Mouse (Mus musculus): ENCODE measurements around the gene Tmcc1. TPM values are rescaled to one million over a fixed set of nuclear protein-coding genes. Genes with fewer than 3 reads are reported as not detected.
"Not testable (repeated sequence)": the region's sequence is repeated elsewhere in the genome, so short reads cannot be mapped to it uniquely, and the experiment has no call there.

Tmcc1 gene
- total RNA-seq, 2 experiments from 2014 or later = 9.7 to 11.4 TPM

- no peak for ATAC-seq (replicated peaks; ENCODE audit: poor library complexity)
Measured at GRCm38 (mm10) chr6:116080756-116081155, 112.5 kb downstream of the Tmcc1 start.

GRCm38 (mm10) chr6:116077608-116078007, 115.7 kb downstream of the Tmcc1 start:
- peak; percentile 42; the same call in 1 of the 2 replicates for ATAC-seq (replicated peaks; ENCODE audit: poor library complexity)

- ATAC-seq (replicated peaks; ENCODE audit: poor library complexity) = no peak
Measured at GRCm38 (mm10) chr6:116074892-116075291, 118.4 kb downstream of the Tmcc1 start.

- no peak for ATAC-seq (replicated peaks; ENCODE audit: poor library complexity)
Measured at GRCm38 (mm10) chr6:116073610-116074009, 119.7 kb downstream of the Tmcc1 start.

GRCm38 (mm10) chr6:116072746-116073261, 120.5 kb downstream of the Tmcc1 start:
- ATAC-seq (replicated peaks; ENCODE audit: poor library complexity) = peak; percentile 77

- ATAC-seq (replicated peaks; ENCODE audit: poor library complexity) = no peak
Measured at GRCm38 (mm10) chr6:116072221-116072745, 121.0 kb downstream of the Tmcc1 start.

GRCm38 (mm10) chr6:116071781-116072180, 121.5 kb downstream of the Tmcc1 start:
- ATAC-seq (replicated peaks; ENCODE audit: poor library complexity) = no peak

- no peak for ATAC-seq (replicated peaks; ENCODE audit: poor library complexity)
Measured at GRCm38 (mm10) chr6:116070558-116070957, 122.7 kb downstream of the Tmcc1 start.

- no peak for ATAC-seq (replicated peaks; ENCODE audit: poor library complexity)
Measured at GRCm38 (mm10) chr6:116063516-116063915, 129.8 kb downstream of the Tmcc1 start.

GRCm38 (mm10) chr6:116059542-116059941, 133.7 kb downstream of the Tmcc1 start:
- ATAC-seq (replicated peaks; ENCODE audit: poor library complexity) = not testable (repeated sequence)

- no peak for ATAC-seq (replicated peaks; ENCODE audit: poor library complexity)
Measured at GRCm38 (mm10) chr6:116058541-116059300, 134.6 kb downstream of the Tmcc1 start.

- ATAC-seq (replicated peaks; ENCODE audit: poor library complexity) = no peak
Measured at GRCm38 (mm10) chr6:116056676-116057264, 136.5 kb downstream of the Tmcc1 start.

GRCm38 (mm10) chr6:116055766-116056165, 137.5 kb downstream of the Tmcc1 start:
- no peak for ATAC-seq (replicated peaks; ENCODE audit: poor library complexity)

- peak; percentile 83 for ATAC-seq (replicated peaks; ENCODE audit: poor library complexity)
Measured at GRCm38 (mm10) chr6:116055001-116055471, 138.2 kb downstream of the Tmcc1 start.

- peak; percentile 84 for ATAC-seq (replicated peaks; ENCODE audit: poor library complexity)
Measured at GRCm38 (mm10) chr6:116047896-116048295, 145.4 kb downstream of the Tmcc1 start.

GRCm38 (mm10) chr6:116047366-116047765, 145.9 kb downstream of the Tmcc1 start:
- ATAC-seq (replicated peaks; ENCODE audit: poor library complexity) = no peak

- ATAC-seq (replicated peaks; ENCODE audit: poor library complexity) = no peak
Measured at GRCm38 (mm10) chr6:116044039-116044438, 149.2 kb downstream of the Tmcc1 start.

- peak; percentile 98 for ATAC-seq (replicated peaks; ENCODE audit: poor library complexity)
Measured at GRCm38 (mm10) chr6:116038222-116038621, 155.1 kb downstream of the Tmcc1 start.

- 0 out of 2 replicates have a peak, but pooled peaks have one; percentile 18 for ATAC-seq (replicated peaks; ENCODE audit: poor library complexity)
Measured at GRCm38 (mm10) chr6:116037281-116037831, 155.9 kb downstream of the Tmcc1 start.

- ATAC-seq (replicated peaks; ENCODE audit: poor library complexity) = no peak
Measured at GRCm38 (mm10) chr6:116036555-116036954, 156.7 kb downstream of the Tmcc1 start.

- peak; percentile 85 for ATAC-seq (replicated peaks; ENCODE audit: poor library complexity)
Measured at GRCm38 (mm10) chr6:116031052-116031451, 162.2 kb downstream of the Tmcc1 start.
